Comparison of ENCODE assay signal across 25 mouse cellular contexts in the genomic region with DNA sequence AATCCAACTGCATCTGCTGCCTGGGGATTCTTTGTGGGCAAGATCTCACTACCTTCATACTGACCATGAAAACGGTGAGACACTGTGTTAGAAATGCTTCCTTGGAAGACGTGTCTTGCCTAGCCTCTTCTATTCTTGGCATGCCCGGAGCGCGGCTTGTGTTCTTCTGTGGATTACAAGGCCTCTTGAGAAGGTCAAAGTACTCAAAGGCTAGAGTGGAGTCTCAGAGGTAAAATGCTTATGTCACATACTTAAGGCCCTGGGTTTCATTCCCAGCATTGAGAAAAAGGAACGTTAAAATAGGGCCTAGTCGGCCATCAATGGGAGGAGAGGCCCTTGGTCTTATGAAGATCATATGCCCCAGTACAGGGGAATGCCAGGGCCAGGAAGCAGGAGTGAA. TPM values are rescaled to one million over a fixed set of nuclear protein-coding genes. Genes with fewer than 3 reads are reported as not detected.
DNase-seq lines count a peak whose midpoint lies in the region; ATAC-seq lines count a peak whose summit lies in the region.
"Had no signal": no experiment of that assay in that cellular context is flagged by ENCODE, and none has a peak within 500 bp of the region (broad histone marks: within the 10 kb centered on the region; RNA-seq: fewer than 3 reads in every experiment).

No protein-coding gene starts in this region.

- H3K27me3 ChIP-seq in midbrain, embryonic 11.5 days (ENCODE audit: control insufficient read depth, insufficient read depth, low read length): no peaks in the 10 kb centered on the region
- no peaks in the 10 kb centered on the region for H3K27me3 ChIP-seq in midbrain, embryonic 10.5 days (ENCODE audit: low read depth, poor library complexity, severe bottlenecking)
- H3K27me3 ChIP-seq: embryonic facial prominence, embryonic 13.5 days; embryonic facial prominence, embryonic 15.5 days; forebrain, embryonic 12.5 days had no signal

- 88% methylated on average over 7 of the region's 7 CpGs for WGBS in midbrain, embryonic 11.5 days
- WGBS in midbrain, embryonic 10.5 days: 83% methylated on average over 7 of the region's 7 CpGs

- peak; percentile 13 to 37 for DNase-seq in lung, adult 18-20 months
- no peak for DNase-seq in lung, postnatal 10 days
- DNase-seq in lung, postnatal 25 days (ENCODE audit: low spot score): peak; percentile 29
- no peak for DNase-seq in lung, postnatal 4 days
- DNase-seq in midbrain, embryonic 11.5 days (ENCODE audit: low spot score, missing footprints): peak; percentile 57
- no peak for DNase-seq in midbrain, embryonic 10.5 days (ENCODE audit: low spot score)
- DNase-seq: adrenal gland, adult 2 months; adrenal gland, postnatal 10 days; adrenal gland, postnatal 25 days; cerebellum, adult 11 months; cerebellum, adult 18-20 months; cerebellum, adult 8-10 months; cerebellum, adult 9-11 months; cerebellum, postnatal 14 days; cerebellum, postnatal 36 days; embryo, embryonic 11 days had no signal

- no peak overlapping the region for H3K9ac ChIP-seq in midbrain, embryonic 11.5 days (ENCODE audit: low read length)
- H3K9ac ChIP-seq: embryonic facial prominence, embryonic 13.5 days; embryonic facial prominence, embryonic 15.5 days; forebrain, embryonic 12.5 days had no signal

- H3K36me3 ChIP-seq in midbrain, embryonic 11.5 days (ENCODE audit: control insufficient read depth, insufficient read depth, low read length): no peaks in the 10 kb centered on the region
- H3K36me3 ChIP-seq in midbrain, embryonic 10.5 days: no peaks in the 10 kb centered on the region
- H3K36me3 ChIP-seq: embryonic facial prominence, embryonic 13.5 days; embryonic facial prominence, embryonic 15.5 days; forebrain, embryonic 10.5 days; forebrain, embryonic 12.5 days had no signal

- no peak overlapping the region for H3K4me2 ChIP-seq in midbrain, embryonic 11.5 days
- H3K4me2 ChIP-seq: embryonic facial prominence, embryonic 13.5 days; embryonic facial prominence, embryonic 15.5 days; forebrain, embryonic 12.5 days had no signal

- H3K27ac ChIP-seq in midbrain, embryonic 11.5 days (ENCODE audit: low read depth, low read length): no peak overlapping the region
- H3K27ac ChIP-seq in midbrain, embryonic 10.5 days (replicated peaks): no peak overlapping the region
- H3K27ac ChIP-seq: embryonic facial prominence, embryonic 13.5 days; embryonic facial prominence, embryonic 15.5 days; forebrain, embryonic 10.5 days; forebrain, embryonic 12.5 days had no signal

- H3K9me3 ChIP-seq in midbrain, embryonic 11.5 days (ENCODE audit: control insufficient read depth, low read length): no peaks in the 10 kb centered on the region
- no peaks in the 10 kb centered on the region for H3K9me3 ChIP-seq in midbrain, embryonic 10.5 days (replicated peaks)
- H3K9me3 ChIP-seq: embryonic facial prominence, embryonic 13.5 days; embryonic facial prominence, embryonic 15.5 days; forebrain, embryonic 10.5 days; forebrain, embryonic 12.5 days had no signal

- no peaks in the 10 kb centered on the region for H3K4me1 ChIP-seq in midbrain, embryonic 11.5 days (ENCODE audit: control insufficient read depth, insufficient read depth, low read length)
- no peaks in the 10 kb centered on the region for H3K4me1 ChIP-seq in midbrain, embryonic 10.5 days
- H3K4me1 ChIP-seq: embryonic facial prominence, embryonic 13.5 days; embryonic facial prominence, embryonic 15.5 days; forebrain, embryonic 10.5 days; forebrain, embryonic 12.5 days had no signal

- H3K4me3 ChIP-seq in midbrain, embryonic 11.5 days (ENCODE audit: low read depth, low read length): no peak overlapping the region
- H3K4me3 ChIP-seq in midbrain, embryonic 10.5 days: no peak overlapping the region
- H3K4me3 ChIP-seq: embryonic facial prominence, embryonic 13.5 days; embryonic facial prominence, embryonic 15.5 days; erythroblast, embryonic 14.5 days; forebrain, embryonic 10.5 days; forebrain, embryonic 12.5 days had no signal

- no peak for ATAC-seq in midbrain, embryonic 11.5 days (ENCODE audit: low FRiP score)
- ATAC-seq: forebrain, embryonic 14.5 days had no signal

RNA-seq across cellular contexts. Expression of a gene that starts 8.9 kb away (rescaled TPM):
- polyA plus RNA-seq in midbrain, embryonic 11.5 days (2014; fragmentation: Nextera tagmentation; extraction: Ambion mirVana): 6.0 and 6.8 TPM in 2 replicates
- 2.0 and 3.6 TPM in 2 replicates for polyA plus RNA-seq in midbrain, embryonic 10.5 days (2016; fragmentation: Nextera tagmentation; extraction: Ambion mirVana)

RNA-seq across cellular contexts. Expression of a gene that starts 23.5 kb away (rescaled TPM):
- polyA plus RNA-seq in midbrain, embryonic 11.5 days (2014; fragmentation: Nextera tagmentation; extraction: Ambion mirVana): not detected in 2 replicates
- polyA plus RNA-seq in midbrain, embryonic 10.5 days (2016; fragmentation: Nextera tagmentation; extraction: Ambion mirVana): not detected in 2 replicates
- polyA plus RNA-seq: adrenal gland, adult 2 months; brain, embryonic 14.5 days; C2C12; embryonic facial prominence, embryonic 11.5 days; embryonic facial prominence, embryonic 13.5 days; embryonic facial prominence, embryonic 15.5 days; erythroblast, embryonic 14.5 days; forebrain, embryonic 10.5 days; forebrain, embryonic 12.5 days; forebrain, embryonic 14.5 days had no signal

Comparison
In these comparisons a context has a peak if more than half of its experiments do, and no peak if none do; other contexts are left out.
1. DNase-seq: peak in lung, adult 18-20 months (2 of 2), lung, postnatal 25 days (single experiment) and midbrain, embryonic 11.5 days (single experiment); none in lung, postnatal 10 days (single experiment), lung, postnatal 4 days (0 of 2) and midbrain, embryonic 10.5 days (single experiment).